Mouse (Mus musculus) testis, adult 2 months (tissue): Measurements from ENCODE around the gene Hist1h3g.

Experiments used
- CTCF ChIP-seq: fragments of 200-500 bp; IDR thresholded peaks from 2 replicates; pipeline ENCODE4 v1.5.1; 2012; ENCODE audit warnings: low read depth, mild to moderate bottlenecking, inconsistent platforms, low read length, moderate library complexity; ENCODE audit not compliant: control insufficient read depth, insufficient read depth, insufficient replicate concordance
- POLR2A ChIP-seq: fragments of 200-500 bp; IDR thresholded peaks from 2 replicates; pipeline ENCODE4 v1.6.1; 2012; ENCODE audit warnings: low read depth, mild to moderate bottlenecking, inconsistent platforms, low read length, moderate library complexity; ENCODE audit not compliant: control insufficient read depth

DNA sequence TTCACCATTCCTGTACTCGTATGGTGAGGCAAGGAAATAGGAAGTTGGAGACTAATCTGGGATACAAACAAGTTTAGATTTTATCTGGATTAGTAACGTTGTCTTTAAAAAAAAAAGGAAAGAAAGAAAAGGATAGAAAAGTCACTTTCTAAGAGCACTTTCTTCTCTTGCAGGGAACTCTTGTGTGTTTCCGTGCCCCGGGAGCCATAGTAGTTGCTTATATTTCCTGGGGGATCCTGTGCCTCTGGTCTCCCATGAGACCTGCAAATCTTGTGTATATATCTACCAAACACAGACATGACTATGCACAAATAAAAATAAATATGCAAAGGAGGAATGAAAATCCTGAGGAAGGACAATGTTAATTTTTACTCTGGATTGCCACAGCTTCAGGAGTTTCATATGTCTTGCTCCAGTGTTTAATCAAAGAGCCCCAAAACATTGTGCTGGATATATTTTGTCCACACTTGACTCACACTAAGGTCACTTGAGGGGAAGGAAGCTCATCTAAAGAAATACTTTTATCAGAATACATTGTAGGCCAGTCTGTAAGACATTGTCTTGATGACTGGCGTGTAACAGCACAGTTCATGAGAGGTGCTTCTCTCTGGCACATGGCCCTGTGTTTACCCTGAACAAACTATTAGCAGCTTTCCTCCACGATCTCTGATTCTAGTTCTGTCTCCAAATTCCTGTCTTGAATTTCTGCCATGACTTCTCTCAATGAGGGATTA is 41.9 kb downstream of the Hist1h3g start:
- TF ChIP-seq CTCF = no peak
- TF ChIP-seq POLR2A = no peak
